44 mouse cellular contexts compared by ENCODE assay signal in the genomic region with DNA sequence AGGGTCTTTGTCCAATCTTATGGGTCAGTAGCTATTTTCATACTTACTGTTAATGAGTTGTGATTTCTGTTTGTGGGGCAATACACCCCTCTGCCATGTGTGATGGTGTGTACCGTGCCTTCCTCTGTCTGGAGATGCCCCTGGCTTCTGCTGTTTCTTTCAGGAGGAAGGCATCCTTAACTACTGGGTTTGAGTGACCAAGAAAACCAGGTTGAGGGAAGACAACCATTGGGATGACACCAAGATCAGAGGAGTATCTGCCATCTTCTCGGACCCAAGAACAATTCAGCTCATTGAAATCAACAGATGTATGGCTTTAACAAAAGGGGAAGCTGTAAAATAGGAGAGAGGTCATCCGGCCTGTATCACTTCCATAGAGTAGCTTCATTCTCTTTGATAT. TPM values are rescaled to one million over a fixed set of nuclear protein-coding genes. Genes with fewer than 3 reads are reported as not detected.
"Had no signal": no experiment of that assay in that cellular context is flagged by ENCODE, and none has a peak within 500 bp of the region (broad histone marks: within the 10 kb centered on the region; RNA-seq: fewer than 3 reads in every experiment).

No protein-coding gene starts in this region.

- H3K36me3 ChIP-seq: limb, embryonic 10.5 days; limb, embryonic 12.5 days; limb, embryonic 13.5 days; limb, embryonic 15.5 days; liver, embryonic 12.5 days; liver, embryonic 13.5 days; liver, embryonic 15.5 days; lung, embryonic 15.5 days; midbrain, embryonic 12.5 days; midbrain, embryonic 13.5 days; midbrain, embryonic 15.5 days; neural tube, embryonic 12.5 days had no signal

- DNase-seq: left cerebral cortex, postnatal 4 days; liver; liver, embryonic 13.5 days; liver, postnatal 0 days; lung, adult 18-20 months; lung, adult 2 months; lung, embryonic 14.5 days; lung, postnatal 10 days; lung, postnatal 14 days; lung, postnatal 36 days; lung, postnatal 4 days; midbrain, embryonic 14.5 days had no signal

- ATAC-seq: liver, embryonic 12.5 days; liver, postnatal 0 days; lung, postnatal 0 days; midbrain, embryonic 13.5 days; midbrain, embryonic 15.5 days; midbrain, embryonic 16.5 days had no signal

- H3K27ac ChIP-seq: left cerebral cortex, adult 2 months; limb, embryonic 10.5 days; limb, embryonic 12.5 days; limb, embryonic 13.5 days; limb, embryonic 15.5 days; liver, embryonic 12.5 days; liver, embryonic 13.5 days; liver, embryonic 14.5 days; liver, embryonic 15.5 days; lung, embryonic 15.5 days; macrophage; midbrain, embryonic 12.5 days; midbrain, embryonic 13.5 days; midbrain, embryonic 15.5 days; neural tube, embryonic 12.5 days had no signal

- H3K4me2 ChIP-seq: limb, embryonic 12.5 days; limb, embryonic 13.5 days; limb, embryonic 15.5 days; liver, embryonic 11.5 days; liver, embryonic 12.5 days; liver, embryonic 13.5 days; liver, embryonic 15.5 days; lung, embryonic 14.5 days; lung, embryonic 15.5 days; midbrain, embryonic 12.5 days; midbrain, embryonic 13.5 days; midbrain, embryonic 15.5 days; neural tube, embryonic 12.5 days had no signal

- H3K9me3 ChIP-seq: limb, embryonic 10.5 days; limb, embryonic 12.5 days; limb, embryonic 13.5 days; limb, embryonic 15.5 days; liver, embryonic 12.5 days; liver, embryonic 13.5 days; liver, embryonic 15.5 days; lung, embryonic 15.5 days; midbrain, embryonic 12.5 days; midbrain, embryonic 13.5 days; midbrain, embryonic 15.5 days; neural tube, embryonic 12.5 days had no signal

- H3K9ac ChIP-seq: limb, embryonic 12.5 days; limb, embryonic 13.5 days; limb, embryonic 15.5 days; liver, embryonic 12.5 days; liver, embryonic 13.5 days; liver, embryonic 14.5 days; liver, embryonic 15.5 days; liver, postnatal 0 days; lung, embryonic 14.5 days; lung, embryonic 15.5 days; midbrain, embryonic 12.5 days; midbrain, embryonic 13.5 days; midbrain, embryonic 15.5 days; neural tube, embryonic 12.5 days had no signal

- H3K4me1 ChIP-seq: limb, embryonic 12.5 days; limb, embryonic 15.5 days; liver, embryonic 12.5 days; liver, embryonic 13.5 days; liver, embryonic 15.5 days; lung, embryonic 15.5 days; midbrain, embryonic 12.5 days; midbrain, embryonic 13.5 days; midbrain, embryonic 15.5 days; neural tube, embryonic 12.5 days had no signal

- H3K27me3 ChIP-seq: limb, embryonic 12.5 days; limb, embryonic 13.5 days; limb, embryonic 15.5 days; liver, embryonic 12.5 days; liver, embryonic 13.5 days; liver, embryonic 15.5 days; midbrain, embryonic 12.5 days; midbrain, embryonic 13.5 days; midbrain, embryonic 15.5 days; neural tube, embryonic 12.5 days had no signal

- H3K4me3 ChIP-seq: left cerebral cortex, adult 2 months; limb, embryonic 10.5 days; limb, embryonic 12.5 days; limb, embryonic 13.5 days; limb, embryonic 15.5 days; liver, embryonic 12.5 days; liver, embryonic 13.5 days; liver, embryonic 15.5 days; lung, embryonic 15.5 days; megakaryocyte, embryonic 14.5 days; midbrain, embryonic 12.5 days; midbrain, embryonic 13.5 days; midbrain, embryonic 15.5 days; myocyte; neural tube, embryonic 12.5 days had no signal

RNA-seq across cellular contexts. Expression of a gene that starts 24.8 kb away (rescaled TPM):
- total RNA-seq: left cerebral cortex, postnatal 10 days; left cerebral cortex, postnatal 25 days; left cerebral cortex, postnatal 36 days; liver, adult 2 months; megakaryocyte progenitor cell, adult 5-6 weeks; megakaryocyte, adult 5-6 weeks; megakaryocyte-erythroid progenitor cell, adult 5-6 weeks; midbrain, postnatal 0 days; monocyte, adult 5-6 weeks had no signal
- polyA plus RNA-seq: limb, embryonic 11.5 days; limb, embryonic 12.5 days; liver, adult 2 months; liver, embryonic 12.5 days; liver, embryonic 13.5 days; liver, embryonic 14.5 days; liver, embryonic 15.5 days; liver, embryonic 16.5 days; liver, postnatal 0 days; lung, adult 2 months; lung, embryonic 14.5 days; lung, embryonic 15.5 days; lung, embryonic 16.5 days; macrophage; midbrain, embryonic 12.5 days; myocyte; neural tube, embryonic 11.5 days had no signal
